Mouse (Mus musculus) right cerebral cortex, postnatal 36 days (tissue): ENCODE data around the gene Igf2r.

Source experiments
- DNase-seq, 2 experiments: peaks; one replicate each; pipeline ENCODE4 v3.0.0; 2022; ENCODE audit warnings: low spot score in 2 of 2, mixed read lengths in 1 of 2

The Igf2r gene

DNA sequence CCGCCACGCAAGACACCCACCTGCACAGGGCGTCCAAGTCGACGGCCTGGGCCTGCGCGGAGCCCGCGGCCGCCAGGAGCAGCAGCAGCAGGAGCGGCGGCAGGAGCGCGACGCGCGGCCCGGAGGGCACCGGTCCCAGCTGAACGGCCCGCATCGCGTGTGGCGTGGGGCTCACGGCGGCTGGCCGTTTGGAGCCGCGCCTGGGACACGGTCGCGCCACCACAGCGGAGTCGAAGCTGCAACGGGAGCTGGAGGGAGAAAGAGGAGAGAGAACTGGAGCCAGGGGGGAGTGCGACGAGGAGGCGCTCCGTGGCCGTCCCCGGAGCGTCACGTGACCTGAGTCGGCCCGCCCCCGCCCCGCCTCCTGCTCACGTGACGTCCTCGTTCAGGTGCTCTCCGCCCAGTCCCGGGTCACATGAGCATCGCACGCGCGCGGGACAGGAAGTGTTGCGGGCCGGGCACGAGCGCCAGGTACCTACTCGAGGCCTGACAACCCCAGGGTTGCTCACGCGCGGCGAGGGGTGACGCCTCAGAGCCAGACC is at the start of gene Igf2r:
Gene Igf2r, minus strand, starts transcription at position 285 of the 542 bp plus-strand sequence.
- DNase-seq = peak; percentile 82 to 85

DNA sequence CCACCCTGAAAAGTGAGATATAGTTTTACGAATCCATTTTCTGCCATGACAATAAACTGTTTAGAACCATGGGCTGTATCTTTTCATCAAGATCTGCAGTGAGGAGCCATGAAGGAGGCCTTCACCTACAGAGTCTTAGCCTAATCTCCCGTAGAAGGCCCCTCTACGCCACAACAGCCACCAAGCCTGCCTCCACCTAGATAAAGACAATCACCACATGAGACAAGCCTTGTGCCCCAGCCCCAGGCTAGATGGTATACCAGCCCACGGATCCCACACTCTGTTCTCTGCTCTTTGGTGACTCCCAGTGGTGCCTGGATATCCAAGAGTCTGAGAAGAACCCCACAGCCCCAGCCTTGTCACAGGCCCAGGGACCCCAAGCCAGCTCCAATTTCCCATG is 46.4 kb upstream of the Igf2r start:
- DNase-seq = no peak

DNA sequence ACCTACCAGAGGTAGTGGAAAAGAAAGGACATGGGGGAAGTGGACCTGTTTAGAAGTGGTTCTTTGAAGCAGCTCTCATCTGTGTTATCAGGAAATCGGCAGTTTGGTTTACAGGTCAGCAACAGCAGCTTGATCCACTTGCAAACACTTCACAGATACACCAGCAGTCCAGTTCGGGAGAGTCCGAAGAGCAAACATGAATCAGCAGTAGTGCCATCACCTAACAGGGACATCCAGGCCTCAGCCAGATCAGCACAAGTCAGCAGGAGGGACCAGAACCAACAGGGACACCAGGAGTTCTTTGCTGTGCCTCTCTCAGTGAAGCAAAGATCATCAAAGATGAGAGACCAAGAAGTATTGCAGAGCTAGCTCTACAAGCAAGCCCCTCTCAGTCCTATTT is 45.0 kb upstream of the Igf2r start:
- DNase-seq = no peak

DNA sequence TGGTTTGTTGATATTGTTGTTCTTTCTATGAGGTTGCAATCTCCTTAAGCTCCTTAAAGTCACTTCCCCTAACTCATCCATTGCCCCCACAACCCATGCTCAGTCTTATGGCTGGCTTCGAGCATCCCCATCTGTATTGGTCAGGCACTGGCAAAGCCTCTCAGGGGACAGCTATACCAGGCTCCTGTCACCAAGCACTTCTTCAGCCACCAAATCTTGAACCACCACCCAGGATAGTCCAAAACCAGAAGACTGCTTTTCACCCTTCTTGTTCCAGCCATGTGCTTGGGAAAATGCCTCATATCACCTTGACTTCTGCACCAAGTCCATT is 41.5 kb upstream of the Igf2r start:
- no peak for DNase-seq

DNA sequence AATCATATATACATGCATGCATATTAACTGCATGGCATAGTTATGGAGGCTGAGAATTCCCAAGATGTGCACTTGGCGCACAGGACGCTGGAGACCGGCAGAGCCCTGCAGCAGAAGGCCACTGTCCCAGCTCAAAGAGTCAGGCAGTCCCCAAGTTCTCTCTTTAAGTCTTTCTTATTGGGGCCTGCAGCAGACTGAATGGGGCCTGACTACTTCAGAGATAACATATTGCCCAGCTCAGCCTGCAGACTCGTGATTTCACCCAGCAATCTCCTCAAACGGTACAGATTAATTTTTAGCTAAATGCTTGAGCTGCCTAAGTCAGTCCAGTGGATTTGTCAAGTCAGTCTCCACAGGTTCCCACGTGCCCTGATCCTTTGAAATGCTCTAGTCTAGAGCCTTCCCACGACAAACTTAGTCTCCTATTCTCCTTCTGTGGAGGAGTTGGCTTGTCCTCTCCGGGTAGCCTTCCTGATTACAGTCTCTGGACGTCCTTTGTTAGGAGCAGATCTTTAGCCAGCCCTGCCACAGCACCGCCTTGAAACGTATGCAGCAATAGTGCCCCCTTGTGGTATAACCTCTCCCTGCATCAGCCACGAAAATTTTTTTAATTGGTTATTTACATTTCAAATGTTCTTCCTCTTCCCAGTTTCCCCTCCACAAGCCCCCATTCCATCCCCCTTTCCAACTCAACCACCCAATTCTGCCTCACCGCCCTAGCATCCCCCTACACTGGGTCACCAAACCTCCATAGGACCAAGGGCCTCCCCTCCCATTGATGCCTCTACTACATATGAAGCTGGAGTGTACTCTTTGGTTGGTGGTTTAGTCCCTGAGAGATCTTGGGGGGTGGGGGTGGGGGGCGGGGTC is 40.9 kb upstream of the Igf2r start:
- peak; percentile 25 to 34 for DNase-seq

DNA sequence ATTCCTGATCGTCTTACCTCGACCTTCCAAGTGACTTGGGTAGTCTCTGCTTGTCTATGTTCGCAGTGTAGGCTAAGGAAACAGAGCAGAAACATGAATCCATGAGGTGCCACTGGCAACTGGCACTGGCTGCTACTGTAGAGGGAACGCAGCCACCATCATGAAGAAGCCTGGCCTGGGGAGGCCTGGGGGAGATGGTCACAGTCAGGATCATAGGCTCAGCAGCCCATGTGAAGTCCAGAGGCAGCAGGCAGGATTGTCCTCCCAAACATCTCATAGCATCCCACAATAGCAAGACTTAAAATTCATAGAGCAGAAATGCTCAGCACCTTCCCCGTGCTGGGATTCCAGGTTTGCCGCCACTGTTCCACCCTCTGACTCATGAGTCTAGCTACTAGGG is 39.4 kb upstream of the Igf2r start:
- DNase-seq = no peak

DNA sequence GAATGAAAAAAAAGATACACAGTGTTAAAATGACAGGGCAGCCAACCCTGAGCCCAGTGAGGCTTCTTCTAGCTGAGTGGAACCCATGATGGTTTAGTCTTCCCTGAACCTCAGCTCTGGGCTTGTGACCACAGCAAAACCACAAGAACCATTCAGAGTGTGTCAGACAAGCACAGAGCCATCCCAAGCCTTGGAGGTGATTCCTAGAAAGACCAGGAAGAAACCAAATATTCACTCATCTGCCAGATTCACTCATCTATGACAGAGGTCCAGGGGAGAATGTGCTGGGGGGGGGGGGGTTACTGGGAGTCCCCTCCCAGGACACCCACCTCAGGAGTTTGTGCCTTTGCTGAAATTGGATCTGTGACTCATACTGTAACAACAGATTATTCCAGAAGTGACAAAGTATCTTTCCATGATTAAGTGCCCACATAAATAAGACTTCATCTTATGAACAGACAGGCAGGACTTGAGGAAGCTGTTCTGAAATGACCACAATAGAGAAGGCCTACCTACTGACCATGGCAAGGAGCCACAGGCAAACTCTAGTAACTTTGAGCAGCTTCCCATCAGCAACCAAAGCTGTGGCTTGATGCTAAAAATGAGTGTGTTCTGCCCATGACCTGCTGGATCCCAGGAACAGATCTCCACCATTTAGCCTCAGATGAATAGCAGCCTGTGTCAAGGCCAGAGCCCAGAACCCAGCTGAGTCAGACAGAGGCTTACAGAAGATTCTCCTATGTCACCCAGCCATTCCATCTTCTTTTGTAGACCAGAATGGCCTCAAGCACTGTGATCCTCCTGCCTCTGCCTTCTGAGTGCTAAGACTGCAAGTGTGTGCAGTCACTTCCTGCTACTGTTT is 35.4 kb upstream of the Igf2r start:
- DNase-seq = no peak

DNA sequence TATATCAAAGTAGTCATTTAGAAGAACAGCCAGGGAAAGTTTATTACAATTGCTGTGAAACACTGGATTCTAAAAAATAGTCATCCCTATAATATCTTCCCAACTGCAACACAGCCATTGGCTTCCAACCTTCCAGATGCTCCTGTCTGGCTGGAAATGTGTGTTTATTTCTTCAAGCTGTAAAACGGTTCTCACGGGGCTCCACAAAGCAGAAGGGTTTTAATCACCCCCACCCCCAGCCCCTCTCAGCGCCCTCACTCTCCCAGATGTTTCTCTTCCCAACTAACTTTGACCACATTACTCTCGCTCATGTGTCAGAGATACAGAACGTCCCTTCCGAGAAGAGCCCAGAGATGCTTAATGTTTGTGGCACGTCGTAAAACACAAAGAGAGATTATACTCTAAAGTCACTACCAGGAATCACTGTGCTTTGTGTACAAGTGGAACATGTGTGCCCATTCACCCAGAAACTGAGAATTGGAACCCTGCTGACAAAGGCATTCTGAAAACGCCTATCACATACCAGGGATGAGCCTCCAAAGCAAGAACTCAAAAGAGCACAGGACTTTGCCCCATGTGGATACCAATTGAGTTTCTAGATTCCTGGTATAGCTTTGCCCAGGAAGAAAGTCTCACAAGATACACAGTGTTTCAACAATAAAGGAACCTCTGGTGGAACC is 32.5 kb upstream of the Igf2r start:
- no peak for DNase-seq

DNA sequence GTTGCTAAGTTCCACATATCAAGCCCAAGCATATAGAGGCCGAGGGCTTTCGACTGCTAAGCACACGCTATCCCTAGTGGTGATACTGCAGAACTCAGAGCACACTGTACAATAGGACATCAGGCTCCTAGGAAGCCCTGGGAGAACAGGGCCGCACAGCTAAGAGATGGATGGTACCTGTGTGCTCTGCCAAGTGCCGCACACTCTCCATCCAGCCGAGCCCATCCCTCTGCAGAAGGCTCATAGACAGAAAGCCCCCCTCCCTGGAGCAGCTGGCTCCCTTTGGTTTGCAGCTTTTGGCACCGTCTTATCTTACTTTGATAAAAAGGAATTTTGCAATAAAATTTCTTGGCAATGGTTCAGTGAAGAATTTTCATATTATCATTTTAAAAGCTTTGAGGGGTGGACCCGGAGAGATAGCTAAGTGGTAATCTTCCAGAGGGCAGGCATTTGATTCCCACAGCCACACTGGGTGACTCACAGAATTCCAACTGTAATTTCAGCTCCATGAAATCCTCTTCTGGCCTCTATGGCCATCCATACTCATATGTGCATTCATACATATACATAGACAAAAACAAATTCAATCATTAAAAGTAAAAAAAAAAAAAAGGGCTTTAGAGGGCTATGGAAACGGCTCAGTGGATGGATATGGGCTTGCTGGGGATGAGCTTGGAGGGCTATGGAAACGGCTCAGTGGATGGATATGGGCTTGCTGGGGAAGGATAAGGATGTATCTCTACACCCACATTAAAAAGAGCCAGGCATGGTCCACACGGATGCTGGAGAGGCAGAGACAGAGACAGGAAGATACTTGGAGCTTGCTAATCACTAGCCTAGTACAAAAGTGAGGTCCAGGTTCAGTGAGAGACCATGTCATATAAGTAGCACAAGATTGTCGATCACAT is 30.2 kb upstream of the Igf2r start:
- no peak for DNase-seq

DNA sequence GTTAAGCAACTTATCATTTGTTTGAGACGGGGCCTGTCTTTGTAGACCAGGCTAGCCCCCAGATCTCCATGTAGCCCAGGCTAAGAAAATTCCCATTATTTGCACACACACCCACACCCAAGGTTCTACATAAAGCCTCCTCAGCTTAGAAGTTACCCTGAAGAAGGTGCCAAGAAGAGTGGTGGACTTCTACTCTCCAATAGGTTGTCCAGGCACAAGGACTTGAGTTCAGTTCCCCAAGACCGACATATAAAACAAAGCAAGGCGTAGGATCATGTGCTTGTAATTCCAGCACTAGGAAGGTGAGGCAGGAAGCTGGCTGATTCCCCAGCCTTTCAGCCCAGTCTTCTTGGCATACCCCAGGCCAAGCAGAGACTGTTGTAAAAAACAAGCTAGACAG is 29.1 kb upstream of the Igf2r start:
- DNase-seq = no peak

DNA sequence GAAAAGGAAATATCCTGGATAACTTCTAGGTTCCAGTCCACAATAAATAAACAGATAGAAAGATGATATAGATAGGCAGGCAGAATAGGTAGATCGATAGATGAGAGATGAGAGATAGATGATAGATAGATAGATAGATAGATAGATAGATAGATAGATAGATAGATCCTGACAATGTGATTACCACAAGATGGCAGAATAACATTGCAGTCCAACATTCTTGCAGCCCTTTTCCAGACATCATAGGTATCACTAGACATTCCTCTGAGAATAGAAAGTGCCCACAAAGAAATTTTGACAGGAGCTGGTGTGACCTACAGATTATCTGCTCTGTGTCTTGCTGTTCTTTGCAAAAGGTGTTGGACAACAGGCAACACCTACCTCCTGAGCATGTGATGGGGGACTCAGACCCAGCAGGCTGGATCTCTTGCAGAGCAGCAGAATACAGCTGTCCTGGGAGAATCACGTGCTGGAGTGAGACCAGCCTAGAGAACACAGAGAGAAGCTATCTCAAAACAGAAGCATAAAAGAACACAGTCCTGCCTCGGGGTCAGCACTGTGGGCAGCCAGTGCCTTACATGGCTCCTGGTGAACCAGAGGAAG is 28.1 kb upstream of the Igf2r start:
- no peak for DNase-seq

DNA sequence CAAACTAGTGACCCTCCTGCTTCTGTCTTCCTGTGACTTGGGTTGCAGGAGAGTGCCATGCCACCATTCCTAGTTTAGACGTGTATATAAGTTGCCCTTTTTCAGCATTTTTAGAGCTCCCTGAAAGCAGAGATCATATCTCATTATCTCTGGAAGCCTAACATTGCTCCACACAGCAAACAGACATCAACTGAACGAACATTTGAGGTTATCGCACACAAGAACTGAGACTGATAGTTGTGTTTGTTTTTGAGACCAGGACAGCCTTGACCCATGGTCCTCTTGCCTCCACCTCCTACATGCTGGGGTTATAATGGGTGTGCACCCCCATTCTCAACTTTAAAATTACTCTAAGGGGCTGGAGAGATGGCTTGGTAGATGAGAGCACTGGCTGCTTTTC is 27.2 kb upstream of the Igf2r start:
- no peak for DNase-seq

DNA sequence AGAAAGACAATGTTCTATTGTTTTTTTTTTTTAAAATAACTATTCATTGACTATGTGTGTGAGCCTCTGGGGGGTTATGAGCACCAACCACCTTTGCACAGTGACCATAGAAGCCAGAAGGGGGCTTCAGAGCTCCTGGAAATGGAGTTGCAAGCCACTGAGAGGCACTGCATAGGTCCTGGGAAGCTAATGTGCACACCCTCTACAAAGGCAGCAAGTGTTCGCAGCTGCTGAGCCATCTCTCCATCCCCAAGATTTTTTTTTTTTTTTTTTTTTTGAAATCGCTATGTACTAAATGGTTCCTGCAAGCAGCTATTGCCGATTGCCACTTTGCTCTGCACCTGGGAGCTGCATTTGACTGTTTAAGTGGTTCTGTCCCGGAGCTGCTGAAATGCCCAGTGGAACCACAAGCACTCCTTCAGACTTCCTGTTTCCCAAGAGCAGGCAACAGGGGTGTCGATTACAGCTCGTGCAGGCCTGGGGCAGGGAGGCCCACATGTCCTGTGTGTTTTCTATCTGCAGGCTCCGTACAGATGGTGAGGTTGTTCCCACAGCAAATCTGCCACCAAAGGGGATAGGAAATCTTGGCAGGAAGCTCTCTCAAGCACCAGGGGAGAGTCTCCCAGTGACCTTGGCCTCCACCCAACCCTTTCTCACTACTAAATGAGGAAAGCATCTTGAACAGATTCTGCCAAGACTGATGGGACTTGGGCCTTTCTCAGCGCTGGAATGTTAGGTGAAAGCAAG is 24.4 kb upstream of the Igf2r start:
- no peak for DNase-seq

DNA sequence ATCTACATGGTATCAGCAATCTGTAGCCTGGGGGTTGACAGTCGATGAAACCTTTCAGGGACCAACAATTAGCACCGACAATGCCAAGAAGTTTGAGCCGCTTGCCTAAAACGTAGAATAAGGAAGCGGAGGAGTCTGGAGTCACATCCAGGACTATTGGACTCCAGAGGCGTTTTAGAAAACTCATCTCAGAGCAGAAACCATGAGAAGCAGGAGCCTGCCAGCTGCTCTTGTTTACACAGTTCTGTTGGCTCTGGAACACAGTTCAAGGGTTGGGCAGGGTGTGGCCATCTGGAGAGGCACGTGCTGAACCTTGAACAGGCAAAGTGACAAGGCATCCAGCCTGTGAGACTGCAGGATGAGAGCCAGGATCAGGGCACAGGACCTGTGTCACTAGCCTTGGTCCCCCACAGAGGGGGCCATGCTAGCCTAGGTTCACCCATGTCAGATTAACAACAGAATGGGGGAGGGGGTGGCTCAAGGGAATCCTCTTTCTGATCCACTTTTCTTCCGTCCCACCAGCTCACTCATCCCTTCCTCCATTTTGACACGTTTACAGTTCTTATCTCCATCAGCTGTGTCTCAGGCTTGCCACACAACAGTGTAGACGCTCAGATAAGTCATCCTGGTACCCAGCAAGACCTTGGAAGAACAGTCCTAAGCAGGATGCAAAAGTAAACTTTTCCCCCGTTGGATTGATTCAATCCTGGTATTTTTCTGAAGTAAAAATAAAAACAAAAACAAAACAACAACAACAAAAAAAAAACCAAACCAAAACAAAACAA is 23.1 kb upstream of the Igf2r start:
- no peak for DNase-seq

DNA sequence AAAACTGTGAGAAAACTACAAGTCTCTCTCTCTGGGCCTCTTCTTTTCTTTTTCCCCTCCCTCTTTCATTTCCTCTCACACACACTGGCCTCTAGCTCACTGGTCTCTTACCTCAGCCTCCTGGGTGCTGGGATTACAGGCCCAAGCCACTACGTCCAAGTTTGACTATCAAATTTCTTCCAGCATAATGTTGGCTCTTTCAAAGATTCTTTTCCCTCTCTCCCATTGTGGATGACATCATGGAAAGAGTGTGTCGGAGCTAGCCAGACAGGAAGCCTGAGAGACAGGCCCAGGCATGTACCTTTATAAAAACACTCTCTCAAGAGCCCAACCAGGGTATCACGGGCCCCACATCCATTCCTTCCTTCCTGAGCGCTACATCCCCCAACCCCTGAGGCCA is 22.0 kb upstream of the Igf2r start:
- DNase-seq = no peak

DNA sequence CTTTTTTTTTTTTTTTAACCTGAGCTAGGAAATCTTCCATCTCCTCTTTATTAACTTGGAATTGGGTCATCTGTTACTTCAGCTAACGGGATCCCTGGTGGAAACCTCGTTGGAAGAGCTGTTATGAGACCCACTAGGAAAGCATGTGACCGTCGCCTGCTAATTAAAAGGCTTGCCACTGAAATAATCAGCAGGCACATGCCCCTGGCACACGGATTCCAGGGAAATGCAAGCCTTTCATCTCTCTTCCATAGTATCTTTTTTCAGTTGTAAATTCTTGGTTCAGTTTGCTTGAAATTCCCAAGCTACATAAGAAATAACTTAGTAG is 21.6 kb upstream of the Igf2r start:
- DNase-seq = no peak

DNA sequence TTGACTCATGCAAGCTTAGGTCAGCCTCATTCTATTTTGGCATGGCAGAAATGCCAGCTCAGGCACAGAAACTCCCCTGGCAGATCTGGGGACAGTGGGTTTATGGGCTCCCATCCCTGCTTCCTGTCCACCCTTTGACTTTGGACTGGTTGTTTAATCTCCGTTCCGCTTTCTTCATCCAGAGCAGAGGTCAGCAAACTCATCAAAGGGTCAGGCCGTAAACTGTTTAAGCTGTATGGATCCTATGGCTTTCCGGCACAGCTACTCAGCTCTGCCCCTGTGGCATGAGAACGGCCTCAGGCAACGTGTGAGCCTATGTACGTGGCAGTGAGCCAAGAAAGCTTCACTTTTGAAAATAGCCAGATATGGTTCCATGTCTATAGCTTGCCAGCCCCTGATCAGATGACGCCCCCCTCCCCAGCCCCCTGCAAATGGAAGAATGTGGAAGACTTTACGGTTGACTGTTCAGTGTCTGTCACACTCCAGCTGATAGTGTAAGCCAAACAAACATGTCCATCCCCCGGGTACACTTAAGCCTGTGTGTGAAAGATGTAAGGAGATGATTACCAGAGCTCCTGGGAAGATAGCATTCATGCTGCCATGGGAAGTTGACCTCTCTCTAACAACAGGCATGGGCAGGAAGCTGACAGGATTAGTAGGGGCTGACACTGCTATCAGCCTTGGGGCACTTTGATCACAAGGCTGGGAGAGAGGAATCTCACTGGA is 21.1 kb upstream of the Igf2r start:
- no peak for DNase-seq
